Mouse (Mus musculus) cortical plate, adult 2 months (tissue): ENCODE results near the gene Mboat2.

Experiments
- CTCF ChIP-seq: fragments of 200-500 bp; IDR thresholded peaks from 2 replicates; pipeline ENCODE4 v1.5.1; 2011; ENCODE audit warnings: mild to moderate bottlenecking, control low read depth, low read length; ENCODE audit not compliant: insufficient read depth; ENCODE audit errors: extremely low read depth
- POLR2A ChIP-seq: fragments of 200-500 bp; IDR thresholded peaks from 2 replicates; pipeline ENCODE4 v1.6.1; 2011; ENCODE audit warnings: mild to moderate bottlenecking, low read length, control low read depth; ENCODE audit not compliant: insufficient read depth; ENCODE audit errors: extremely low read depth

GRCm38 (mm10) chr12:24909679-24910078 lies 79.0 kb downstream of the Mboat2 start:
- TF ChIP-seq POLR2A (no peak), CTCF (no peak)
